Mouse (Mus musculus): ENCODE measurements at regions not wholly inside any gene's neighbourhood (a gene's known extent, or its start where the extent isn't known, plus 50 kb on each side); places are given as distances from the start of the nearest gene placed in this dataset.

DNA sequence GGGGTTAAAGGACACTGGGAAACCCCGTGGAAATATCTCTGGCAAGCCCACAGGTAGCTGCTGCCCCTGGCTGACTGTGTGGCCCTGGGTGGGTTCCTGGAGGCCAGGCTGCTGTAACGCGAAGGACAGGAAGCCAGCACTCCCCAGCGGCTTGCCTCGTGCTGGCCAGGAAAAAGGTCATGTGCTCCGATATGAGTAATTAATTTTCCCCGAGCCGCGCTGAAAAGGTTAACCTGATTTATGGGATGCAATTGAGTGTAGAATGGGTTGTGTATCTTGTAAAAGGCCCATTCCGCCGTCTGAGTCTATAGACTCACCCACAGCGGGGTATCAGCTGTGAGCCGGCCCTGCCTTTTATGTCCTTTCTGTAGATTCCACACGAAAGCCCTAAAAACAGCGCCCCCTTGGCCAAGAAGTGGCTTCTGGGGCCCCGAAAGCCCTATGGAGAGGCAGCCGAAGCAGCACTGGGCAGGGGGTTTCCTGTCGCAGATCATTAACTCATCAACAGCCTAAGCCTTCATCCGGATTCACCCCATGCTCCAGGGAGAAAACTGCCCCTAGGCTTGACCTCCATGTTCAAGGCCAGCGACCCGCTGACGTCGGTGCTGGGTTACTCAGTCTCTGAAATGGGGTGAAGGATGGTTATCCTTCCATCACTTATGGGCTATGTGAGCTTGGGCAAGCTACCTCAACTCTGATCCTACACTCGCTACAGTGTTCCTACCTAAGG lies 112.6 kb upstream of the Csf3r start:
- no peak for TF ChIP-seq CTCF (IDR thresholded peaks at IDR 0.05; ENCODE audit: control insufficient read depth, insufficient read depth, insufficient replicate concordance, low read depth, low read length)
- TF ChIP-seq POLR2A (IDR thresholded peaks at IDR 0.05; ENCODE audit: control insufficient read depth, low read depth, low read length) = no peak

All from testis, adult 2 months (tissue).